Mouse (Mus musculus) intestine, postnatal 0 days (tissue): ENCODE data around the gene Zscan4e. TPM values are rescaled to one million over a fixed set of nuclear protein-coding genes. Genes with fewer than 3 reads are reported as not detected.
"Not testable (repeated sequence)": the region's sequence is repeated elsewhere in the genome, so short reads cannot be mapped to it uniquely, and the experiment has no call there.

Source experiments
- ATAC-seq: fragments of 200-750 bp; cut with Nextera tagmentation; 2 replicates; pipeline ENCODE4 v1.8.0; 2017; ENCODE audit warnings: mild to moderate bottlenecking, moderate TSS enrichment, moderate library complexity
- H3K27ac ChIP-seq: fragments of 300-500 bp; sonication (generic); 2 replicates; pipeline ENCODE4 v1.5.1; 2014; ENCODE audit warnings: mild to moderate bottlenecking, low read depth, low read length, moderate library complexity
- H3K27me3 ChIP-seq: fragments of 300-500 bp; sonication (generic); replicated peaks from 2 replicates; pipeline ENCODE4 v1.6.1; 2014; ENCODE audit warnings: low read length, mixed read lengths; ENCODE audit not compliant: control insufficient read depth, insufficient read depth
- H3K36me3 ChIP-seq: fragments of 300-500 bp; sonication (generic); 2 replicates; pipeline ENCODE4 v1.6.1; 2014; ENCODE audit warnings: mild to moderate bottlenecking, moderate library complexity; ENCODE audit not compliant: control insufficient read depth, insufficient read depth
- H3K4me1 ChIP-seq: fragments of 300-500 bp; sonication (generic); replicated peaks from 2 replicates; pipeline ENCODE4 v1.6.1; 2014; ENCODE audit warnings: antibody characterized with exemption, low read length, mixed read lengths; ENCODE audit not compliant: control insufficient read depth, insufficient read depth
- H3K4me2 ChIP-seq: fragments of 300-500 bp; sonication (generic); replicated peaks from 2 replicates; pipeline ENCODE4 v1.6.1; 2014; ENCODE audit warnings: low read depth, mild to moderate bottlenecking, moderate library complexity
- H3K4me3 ChIP-seq: fragments of 300-500 bp; sonication (generic); 2 replicates; pipeline ENCODE4 v1.5.1; 2014; ENCODE audit warnings: low read depth, low read length
- H3K9ac ChIP-seq: fragments of 300-500 bp; sonication (generic); 2 replicates; pipeline ENCODE4 v1.6.1; 2014; ENCODE audit warnings: mild to moderate bottlenecking, low read depth, low read length
- H3K9me3 ChIP-seq: fragments of 300-500 bp; sonication (generic); 2 replicates; pipeline ENCODE4 v1.6.1; 2016; ENCODE audit warnings: mixed run types; ENCODE audit not compliant: control insufficient read depth
- microRNA-seq: library from miRNA; unstranded; fragments of <30 nt; microRNA quantifications from one replicate; pipeline ENCODE4, GENCODE M21; 2016
- polyA plus RNA-seq: library from polyadenylated mRNA; unstranded; fragments of >200 nt; fragmentation: Nextera tagmentation; extraction: Ambion mirVana; gene quantifications from 2 replicates; pipeline ENCODE4 v1.2.1, GENCODE M21; 2015

The Zscan4e gene
- not detected in 2 replicates for polyA plus RNA-seq

GRCm38 (mm10) chr7:11310582-11310981 lies at the start of gene Zscan4e:
TSS of gene Zscan4e (minus strand) at chr7:11310682.
- not testable (repeated sequence) for H3K9ac ChIP-seq, H3K36me3 ChIP-seq, H3K4me3 ChIP-seq, H3K4me1 ChIP-seq, H3K27ac ChIP-seq, H3K27me3 ChIP-seq, H3K9me3 ChIP-seq, H3K4me2 ChIP-seq, ATAC-seq

Small RNA genes lying within 50 kb of the gene (microRNA-seq; reads per million reads assigned to microRNA genes)
- gene Gm23087 = not detected
- gene Gm26248 = not detected

Other genes starting within 250 kb of the Zscan4e start
- not detected in 2 replicates for gene Zscan4-ps1, start 241.0 kb downstream of the Zscan4e start, polyA plus RNA-seq
- gene Zscan4d, start 144.5 kb downstream of the Zscan4e start, polyA plus RNA-seq = not detected in 2 replicates
- gene Zscan4f, start 87.2 kb upstream of the Zscan4e start, polyA plus RNA-seq = not detected in 2 replicates
- gene Zscan4-ps2, start 203.6 kb upstream of the Zscan4e start, polyA plus RNA-seq = not detected in 2 replicates